Mouse (Mus musculus) regulatory T cell (primary cell): ENCODE results near the gene Mrpl36.

Experiments used
- in situ Hi-C: fragments of 300-600 bp; cut with MboI, MseI; formaldehyde crosslinking; loops from one replicate; pipeline ENCODE4 v1.15.1; 2025; ENCODE audit warnings: high pct_unique_total_duplicates

The Mrpl36 gene

DNA sequence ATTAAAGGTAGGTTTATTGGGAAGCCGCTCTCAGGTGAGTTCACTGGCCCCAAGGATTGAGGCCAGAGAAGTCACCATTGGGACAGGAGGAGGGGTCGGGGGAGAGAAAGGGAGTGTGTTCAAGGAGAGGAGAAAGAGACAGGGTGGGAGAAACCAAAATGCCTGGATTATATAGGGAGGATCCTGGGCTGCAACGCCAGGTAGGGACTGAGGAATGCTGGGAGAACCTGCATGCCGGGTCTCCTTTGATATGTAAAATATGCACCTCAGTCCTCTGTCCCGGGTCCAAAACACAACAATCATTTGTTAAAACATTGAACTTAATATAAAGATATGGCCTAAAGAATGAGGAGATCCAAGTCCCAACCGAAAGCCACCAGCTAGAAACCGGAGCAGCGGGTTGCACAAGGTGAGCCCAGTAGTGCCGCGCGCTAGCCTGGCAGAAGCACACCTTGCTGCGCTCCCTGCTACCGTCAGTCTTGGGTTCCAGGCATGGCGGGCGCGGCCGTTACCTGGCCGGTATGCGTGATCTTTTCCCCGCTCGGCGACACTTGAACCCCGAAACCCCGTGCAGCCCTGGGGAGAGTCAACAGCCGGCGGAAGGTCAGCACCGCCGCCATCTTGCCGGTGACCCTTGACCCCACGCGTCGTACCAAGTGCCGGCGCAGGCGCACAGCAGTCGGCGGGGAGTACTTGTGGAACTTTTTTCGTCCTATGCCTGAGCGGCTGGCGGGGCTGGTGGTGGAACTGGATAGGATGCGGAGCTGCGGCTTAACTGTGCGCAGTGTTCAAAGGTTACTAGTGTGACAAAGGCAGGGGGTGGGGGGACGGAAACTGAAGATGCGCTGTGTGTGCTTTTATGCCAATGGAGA lies at the start of gene Mrpl36, which contains the start of gene Ndufs6:
Mrpl36 (plus strand) TSS at position 687 of the 872 bp plus-strand sequence.
Ndufs6 (minus strand) TSS at position 716 of the 872 bp plus-strand sequence.
- in situ Hi-C loops = loop anchor here (5.0 kb wide), 1 partner anchor 274 kb away; the partner anchor contains the start of gene Clptm1l

DNA sequence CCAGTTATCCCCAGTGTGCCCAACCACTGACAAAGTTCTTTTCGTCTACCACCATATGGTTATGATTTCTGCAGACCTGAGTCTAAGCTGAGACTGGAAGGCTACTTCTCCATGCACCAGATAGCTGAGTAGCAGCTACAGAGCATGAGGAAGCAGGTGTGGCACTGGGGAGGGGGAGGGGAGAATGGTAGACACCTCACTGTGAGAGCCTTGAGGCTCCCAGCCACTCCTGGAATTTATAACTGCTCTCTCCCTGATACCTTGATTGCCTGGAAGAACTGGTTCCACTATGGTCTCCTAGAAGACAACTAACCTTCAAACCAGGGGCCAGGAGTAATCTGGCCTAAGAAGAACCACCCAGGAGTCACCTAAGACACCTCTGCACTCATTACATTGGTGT lies 49.1 kb upstream of the Mrpl36 start:
- in situ Hi-C loops = no loop called here

DNA sequence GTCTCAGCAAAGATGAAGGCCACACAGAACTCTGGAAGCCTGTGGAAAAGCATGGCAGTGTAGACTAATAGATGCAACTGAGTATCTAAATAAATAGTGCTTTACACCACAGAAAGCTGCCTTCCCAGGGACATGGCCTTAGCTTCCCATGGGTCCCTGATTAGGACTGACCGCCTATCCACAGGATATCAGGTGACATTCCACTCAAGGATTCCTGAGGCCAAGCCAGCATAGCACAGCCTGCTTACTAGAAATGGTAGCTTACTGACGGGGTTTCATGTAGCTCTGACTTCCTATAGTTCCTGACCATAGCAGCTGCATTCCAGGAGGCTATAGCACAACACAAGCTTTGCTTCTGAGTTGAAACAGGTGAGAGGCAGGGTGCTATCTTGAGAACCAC lies 45.9 kb upstream of the Mrpl36 start:
- in situ Hi-C loops = no loop called here

DNA sequence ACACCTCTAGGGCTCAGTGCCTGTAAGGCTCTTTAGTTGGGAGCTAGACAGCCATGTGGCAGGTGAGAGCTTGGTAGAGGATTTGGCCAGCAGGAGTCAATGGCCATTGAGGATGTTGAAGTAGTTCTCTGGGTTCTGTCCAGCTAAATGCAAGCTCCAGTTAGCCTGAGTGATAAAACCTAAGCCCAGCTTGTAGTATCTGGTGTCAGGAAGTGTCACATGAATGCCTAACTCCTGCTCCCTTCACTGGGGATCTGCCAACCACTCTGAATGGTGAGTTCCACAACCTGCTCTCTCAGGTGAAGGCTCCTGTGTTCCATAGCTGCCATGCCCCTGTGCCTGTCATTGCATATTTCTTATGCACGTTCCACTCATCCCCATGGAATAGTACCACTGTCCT lies 44.8 kb upstream of the Mrpl36 start:
- in situ Hi-C loops = no loop called here

DNA sequence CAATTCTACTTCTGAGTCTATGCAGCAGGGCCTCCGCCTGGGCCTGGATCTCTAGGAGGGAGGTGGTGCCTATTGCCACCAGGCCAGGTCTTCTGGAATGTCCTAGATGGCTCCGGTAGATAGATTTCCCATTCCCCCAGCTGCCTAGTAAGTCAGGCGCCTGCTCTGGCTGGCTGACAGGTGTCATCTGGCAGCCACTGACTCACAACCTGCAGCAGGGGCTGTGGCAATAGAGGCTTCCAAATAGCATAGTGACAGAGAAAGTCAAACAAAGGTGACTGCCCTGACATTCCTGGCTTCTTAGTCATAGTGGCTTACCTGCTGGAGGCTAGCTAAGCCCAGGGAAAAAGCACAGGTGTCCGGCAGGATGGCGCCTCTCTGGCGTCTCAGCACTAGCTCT lies 38.1 kb upstream of the Mrpl36 start:
- in situ Hi-C loops = no loop called here

DNA sequence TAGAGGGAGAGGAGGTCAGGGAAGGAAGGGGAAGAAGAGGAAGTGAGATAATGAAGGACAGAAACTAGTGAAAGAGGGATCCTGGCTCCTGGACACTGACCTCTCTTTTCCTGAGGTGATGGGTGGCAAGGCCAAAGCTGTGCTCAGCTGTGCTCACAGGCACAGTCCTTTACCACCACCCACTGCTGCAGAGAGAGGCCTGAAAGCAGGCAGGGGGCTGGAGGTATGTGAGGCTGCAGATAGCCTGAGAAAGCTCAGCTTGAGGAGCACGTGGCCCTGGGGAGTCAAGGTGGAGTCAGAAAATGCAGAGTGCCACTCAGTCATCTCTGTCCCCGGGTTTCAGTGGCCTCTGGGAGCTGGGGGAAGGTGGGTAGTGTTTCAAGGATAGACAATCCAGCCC lies 37.2 kb upstream of the Mrpl36 start:
- in situ Hi-C loops = no loop called here

DNA sequence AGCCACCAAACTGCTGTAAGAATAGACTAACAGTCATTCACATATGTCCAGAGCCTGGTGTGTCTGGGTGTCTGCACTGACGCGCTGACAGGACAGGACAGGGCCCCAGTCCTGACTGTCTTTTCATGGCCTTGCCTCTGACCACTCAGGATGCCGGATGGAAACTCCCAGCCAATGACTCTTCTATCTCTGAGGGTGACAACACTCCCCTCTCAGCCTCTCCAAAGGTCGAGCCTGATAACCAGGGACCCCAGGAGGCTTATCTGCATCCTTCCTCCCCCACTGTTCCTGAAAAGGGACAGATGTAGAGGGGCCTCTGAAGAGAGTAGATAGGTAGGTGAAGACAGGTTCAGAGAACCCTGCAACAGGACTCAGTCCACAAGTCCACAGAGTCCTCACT lies 29.6 kb upstream of the Mrpl36 start:
- in situ Hi-C loops = no loop called here

DNA sequence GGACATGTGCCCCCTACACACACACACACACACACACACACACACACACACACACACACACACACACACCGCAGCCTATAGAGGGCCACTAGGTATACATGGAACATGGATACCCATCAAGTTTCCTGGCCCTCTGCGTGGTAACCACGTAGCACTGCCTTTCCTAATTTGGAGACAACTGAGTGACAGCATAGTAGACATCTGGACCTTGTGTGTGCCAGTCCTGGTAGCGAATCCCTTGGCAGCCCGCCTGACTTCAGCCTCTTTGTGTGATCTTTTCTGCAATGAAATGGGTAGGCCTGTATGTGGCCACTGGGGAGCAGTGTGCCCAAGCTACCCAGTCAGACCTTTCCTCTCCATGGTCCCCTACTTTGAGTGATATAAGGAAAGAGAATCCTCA lies 29.0 kb upstream of the Mrpl36 start:
- in situ Hi-C loops = no loop called here

DNA sequence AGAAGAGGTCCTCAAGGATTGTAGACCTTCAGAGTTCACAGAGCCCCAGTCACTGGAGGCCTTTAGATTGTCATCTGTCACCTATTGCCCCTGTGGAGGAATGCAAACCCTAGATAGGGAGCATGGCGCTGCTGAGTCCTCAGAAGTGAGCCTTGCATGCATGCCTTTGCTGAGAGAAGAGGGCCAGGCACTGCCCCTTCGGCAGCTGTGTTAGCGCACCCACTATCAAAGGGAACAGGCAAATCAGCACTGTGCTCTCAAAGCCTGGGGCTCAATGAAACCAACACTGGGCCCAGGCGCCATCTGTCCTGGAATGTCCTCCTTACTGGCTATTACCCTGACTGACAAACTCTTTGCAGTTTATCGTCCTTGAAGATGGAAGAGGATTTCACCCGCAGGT lies 23.6 kb upstream of the Mrpl36 start:
- in situ Hi-C loops = no loop called here

DNA sequence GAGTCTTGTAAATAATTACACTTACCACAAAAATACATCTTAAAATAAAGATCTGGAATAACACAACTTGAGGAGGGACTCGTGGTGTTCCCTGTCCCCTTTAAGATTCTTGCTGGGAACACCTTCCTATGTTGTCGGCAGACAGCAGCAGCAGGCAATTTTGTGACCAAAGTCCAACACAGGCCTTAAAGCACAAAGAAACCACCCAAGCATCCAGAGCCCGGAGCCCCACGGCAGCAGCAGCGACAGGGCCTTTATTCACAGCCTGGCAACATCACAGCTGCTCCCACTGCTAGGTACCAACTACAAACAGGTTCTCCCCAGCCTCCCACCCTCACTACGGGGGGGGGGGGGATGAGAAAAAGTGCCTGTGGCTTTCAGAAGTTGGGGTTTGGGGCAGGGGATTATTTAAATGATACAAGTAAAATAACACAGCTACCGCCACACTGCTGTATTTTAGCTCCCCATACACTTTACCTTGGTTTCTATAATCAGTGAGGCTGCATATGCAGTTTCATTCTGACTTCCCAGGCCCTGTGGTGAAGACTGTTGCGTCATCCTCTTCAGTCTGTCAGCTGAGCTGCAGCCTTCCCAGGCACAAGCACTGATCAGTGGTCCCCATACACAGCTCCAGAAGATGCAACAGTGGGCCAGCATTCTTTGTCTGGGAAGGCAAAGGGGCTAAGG lies 22.8 kb upstream of the Mrpl36 start:
- in situ Hi-C loops = no loop called here

DNA sequence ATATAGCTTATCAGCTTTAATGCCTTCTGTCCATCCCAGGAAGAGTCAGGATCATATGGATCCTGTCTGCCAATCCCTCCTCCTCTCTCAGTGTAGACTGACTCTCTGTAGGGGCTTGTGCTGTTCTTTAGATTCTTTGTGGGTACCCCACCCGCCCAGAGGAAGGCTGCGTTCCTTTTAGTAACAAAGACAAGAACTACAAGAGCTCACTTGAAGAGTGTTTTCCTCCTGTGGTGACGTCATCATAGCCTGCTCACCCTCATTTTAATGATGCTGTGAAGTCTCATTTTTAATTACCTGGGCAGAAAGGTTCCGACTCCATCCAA lies 22.3 kb upstream of the Mrpl36 start:
- in situ Hi-C loops = no loop called here

DNA sequence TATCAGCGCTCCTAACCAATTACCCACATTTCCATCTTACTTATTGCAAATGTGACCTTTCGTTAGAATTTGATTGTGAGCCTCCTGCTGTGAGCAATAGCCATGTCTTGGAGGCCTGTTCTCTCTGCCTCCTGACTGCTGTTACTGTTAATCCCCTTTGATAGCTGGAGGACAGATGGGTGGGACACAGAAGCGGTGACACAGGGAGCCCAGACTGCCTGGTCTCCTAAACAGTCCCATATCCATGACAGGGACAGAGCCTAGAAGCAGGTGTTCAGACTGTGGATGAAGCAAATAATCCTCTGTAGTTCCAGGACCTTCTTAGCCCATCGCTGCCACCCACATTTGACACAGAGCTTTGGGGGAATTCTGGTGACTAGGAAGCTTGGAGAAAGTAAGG lies 21.9 kb upstream of the Mrpl36 start:
- in situ Hi-C loops = no loop called here

DNA sequence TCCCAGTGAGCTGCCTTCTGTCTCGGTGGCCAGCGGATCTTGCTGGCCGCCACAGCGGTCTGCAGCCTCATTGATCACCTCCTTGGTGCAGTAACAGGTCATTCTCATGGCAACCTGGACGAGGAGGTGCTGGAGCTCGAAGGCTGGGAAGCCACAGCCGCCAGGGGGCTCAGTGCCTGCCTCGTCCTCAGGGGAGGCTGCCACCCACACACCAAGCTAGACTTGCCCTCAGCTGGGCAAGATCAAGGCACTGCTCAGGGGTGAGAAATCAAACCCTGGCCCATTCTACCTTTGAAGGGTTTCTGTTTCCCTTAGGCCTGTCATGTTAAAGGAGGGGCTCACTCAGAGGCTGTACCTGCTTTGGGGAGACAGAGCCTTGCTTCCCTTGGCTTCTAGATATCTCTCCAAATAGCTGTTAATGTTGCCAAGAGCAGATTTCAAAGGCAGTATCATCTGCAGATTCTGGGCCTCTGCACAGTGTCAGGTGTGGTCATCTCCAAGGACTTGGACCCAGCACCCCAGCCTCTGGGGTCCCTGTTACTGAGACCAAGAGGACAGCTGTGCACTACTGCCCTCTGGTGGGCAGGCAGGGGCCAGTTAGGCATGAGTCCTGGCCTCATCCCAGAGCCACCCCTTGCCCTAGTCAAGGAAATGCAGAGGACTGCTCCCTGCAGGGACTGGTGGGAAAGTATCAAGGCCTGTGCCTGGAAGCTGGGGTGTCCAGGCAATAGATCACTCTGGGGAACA lies 18.0 kb upstream of the Mrpl36 start:
- in situ Hi-C loops = no loop called here

DNA sequence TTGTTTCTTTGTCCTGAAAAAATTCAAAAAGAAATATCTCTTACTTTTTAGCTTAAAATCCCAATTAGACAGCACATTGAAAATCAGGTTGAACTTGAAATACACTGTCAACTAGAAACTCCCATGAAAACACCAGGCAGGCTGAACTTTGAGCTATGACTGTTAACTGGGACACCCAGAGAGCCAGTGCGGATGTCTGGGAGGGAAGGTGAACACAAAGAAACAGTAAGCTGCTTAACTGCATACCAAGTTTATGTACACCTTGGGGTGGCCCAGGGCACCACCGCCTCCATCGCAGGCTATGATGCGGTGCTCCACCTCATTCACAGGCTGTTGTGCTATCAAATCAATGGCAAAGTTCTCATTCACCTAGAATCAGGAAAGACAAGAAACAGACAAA lies 8.3 kb upstream of the Mrpl36 start:
- in situ Hi-C loops = no loop called here

DNA sequence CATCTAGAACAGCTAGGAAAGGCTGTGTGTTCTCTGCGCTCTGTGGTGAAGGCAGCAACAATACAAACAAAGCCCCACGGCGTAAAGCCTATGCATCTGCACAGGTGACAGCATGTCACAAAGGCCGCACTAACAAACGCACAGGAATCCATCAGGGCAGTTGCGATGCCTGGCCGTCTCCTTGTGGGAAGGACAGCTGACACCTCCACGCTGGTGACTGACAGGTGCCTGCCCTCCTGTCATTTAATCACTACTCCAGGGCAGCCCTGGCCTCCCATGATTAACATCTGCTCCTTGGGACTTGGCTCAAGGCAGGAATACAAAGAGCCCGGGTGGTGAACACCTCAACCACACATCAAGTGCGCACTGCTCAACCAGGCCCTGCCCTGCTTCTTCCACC lies 5.7 kb upstream of the Mrpl36 start:
- in situ Hi-C loops = no loop called here

DNA sequence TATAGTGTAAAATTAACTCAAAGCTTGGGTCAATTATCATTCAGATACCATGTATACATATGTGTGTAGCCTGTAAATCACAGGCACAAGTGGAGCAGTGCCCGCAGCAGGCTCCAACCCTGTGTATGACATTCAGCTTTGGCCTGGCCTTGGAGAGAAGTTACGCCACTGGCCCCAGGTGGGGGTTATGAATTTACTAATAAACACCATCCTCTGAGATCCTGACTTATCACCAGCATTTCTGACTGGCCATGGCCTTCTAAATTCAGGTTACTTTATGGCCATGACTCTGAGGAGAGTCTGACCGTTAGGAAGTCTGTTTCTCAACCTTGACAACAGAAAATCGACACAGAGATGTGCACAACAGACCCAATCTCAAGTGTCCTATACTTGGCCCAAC lies 4.9 kb upstream of the Mrpl36 start:
- in situ Hi-C loops = no loop called here

DNA sequence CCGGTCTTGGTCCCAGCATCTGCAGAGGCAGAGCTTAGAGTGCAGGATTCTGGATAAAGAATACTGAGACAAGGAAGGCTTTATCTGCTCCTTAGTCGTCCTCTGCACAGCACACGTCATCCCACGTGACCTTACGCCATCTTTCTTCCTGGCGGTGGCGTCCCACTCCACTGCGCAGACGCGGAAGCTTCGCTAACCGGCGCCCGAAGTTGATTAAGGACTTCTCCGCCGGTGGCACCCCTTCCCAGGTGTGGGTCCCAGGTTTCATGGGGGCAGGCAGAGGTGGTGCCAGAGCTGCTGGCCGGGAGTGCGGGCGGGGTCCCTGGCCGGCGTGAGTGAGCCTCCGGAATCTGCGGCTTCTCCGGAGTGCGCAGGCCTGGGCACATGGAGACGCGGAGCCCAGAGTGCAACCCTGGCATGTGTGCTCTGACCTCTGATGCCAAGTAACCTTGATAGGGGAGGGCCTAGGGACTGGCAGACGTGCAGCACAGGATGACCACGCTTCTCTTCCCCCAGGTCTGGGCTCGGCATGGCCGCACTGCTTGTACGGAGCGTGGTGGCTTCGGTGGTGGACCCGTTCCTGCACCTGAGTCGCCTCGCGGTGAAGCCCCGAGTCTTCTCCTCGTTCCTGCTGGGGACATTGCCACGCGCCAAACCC lies 2.7 kb downstream of the Mrpl36 start:
- in situ Hi-C loops = no loop called here

DNA sequence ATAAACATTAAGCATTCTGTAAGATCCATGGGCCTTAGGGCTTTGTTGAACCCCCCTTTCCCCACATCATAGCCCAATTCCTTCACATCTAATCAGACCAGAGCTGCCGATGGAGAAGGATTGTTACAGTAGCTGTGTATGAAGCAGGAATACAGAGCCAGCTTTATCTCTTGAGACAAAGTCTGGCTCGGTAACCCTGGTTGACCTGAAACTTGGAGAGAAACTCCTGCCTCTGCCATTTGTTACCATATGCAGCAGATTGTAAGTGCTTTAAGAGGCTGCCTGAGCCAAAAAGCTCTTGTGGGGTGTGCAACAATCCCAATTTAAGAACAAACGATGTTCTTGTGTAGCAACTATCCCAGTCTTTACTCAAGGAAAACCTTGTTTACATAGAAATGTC lies 3.4 kb downstream of the Mrpl36 start:
- in situ Hi-C loops = no loop called here

DNA sequence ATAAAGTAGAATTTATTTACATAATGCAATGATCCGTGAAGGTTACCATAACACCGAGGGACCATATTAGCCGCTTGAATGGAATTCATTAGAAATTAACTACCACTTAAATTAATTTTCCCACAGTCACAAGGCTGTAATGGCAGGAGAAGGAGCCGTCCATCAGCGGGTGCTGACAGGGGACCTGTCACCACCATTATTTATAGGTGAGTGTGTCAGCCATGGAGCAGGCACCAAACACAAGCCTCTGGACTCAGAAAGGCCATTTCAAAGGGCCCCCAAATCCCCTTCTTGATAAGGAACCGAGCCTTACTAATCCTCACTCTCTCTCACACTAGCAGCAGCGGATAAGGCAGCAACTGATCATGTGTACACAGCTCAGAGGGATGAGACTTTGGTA lies 8.4 kb downstream of the Mrpl36 start:
- in situ Hi-C loops = no loop called here

DNA sequence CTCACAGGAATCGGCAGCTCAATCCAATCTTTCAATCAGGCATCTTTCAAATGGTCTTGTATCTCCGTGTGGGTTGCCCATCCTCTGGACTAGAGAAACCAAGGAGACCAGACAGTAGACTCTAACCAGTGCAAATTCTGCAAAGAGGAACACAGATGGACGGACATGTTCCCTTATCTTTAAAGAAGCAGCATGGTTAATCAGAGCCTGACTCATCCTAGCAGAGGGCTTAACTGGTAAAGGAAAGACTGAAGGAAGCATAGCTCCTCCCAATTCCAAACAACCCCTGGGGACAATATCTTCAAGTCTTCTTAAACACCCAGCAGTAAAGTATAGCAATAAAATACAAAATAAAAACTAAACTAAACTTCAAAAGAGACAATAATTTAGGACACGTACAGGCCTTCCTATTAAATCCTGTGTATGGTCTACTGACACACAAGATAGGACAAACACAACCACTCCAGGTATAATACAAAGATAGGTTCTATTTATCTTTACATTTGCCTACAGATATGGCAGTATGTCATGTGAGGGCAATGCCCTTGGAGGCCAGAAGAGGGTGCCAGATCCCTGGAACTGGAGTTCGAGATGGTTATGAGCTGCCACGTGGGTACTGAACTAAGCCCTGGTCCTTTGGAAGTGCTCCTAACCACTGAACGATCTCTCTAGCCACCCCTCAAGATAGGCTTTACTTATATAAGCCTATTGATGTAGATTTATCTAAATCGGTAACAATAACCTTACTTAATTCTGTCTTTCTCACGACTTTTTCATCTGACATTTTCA lies 17.0 kb downstream of the Mrpl36 start:
- in situ Hi-C loops = no loop called here

DNA sequence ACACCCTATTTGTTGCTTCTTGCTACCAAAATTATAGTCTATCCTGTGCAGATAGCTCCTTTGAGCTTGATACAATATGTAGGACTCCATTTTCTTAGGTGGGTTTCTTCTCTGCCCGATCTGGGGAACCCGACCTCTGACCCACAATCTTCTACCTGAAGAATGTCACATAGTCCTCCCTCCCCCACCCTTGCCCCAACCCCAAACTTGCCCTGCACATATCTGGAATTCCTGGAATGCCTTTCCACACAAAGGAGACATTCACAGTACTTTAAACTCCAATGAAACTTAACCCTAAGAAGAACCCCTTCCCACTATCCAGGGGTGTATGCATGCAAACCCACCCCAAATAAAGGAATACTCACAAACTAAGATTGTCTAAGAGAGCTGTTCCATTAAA lies 17.8 kb downstream of the Mrpl36 start:
- in situ Hi-C loops = no loop called here
